Mouse (Mus musculus) heart, postnatal 36 days (tissue): Measurements from ENCODE around the gene 4932438H23Rik. TPM values are rescaled to one million over a fixed set of nuclear protein-coding genes. Genes with fewer than 3 reads are reported as not detected.

ENCODE experiments used
- DNase-seq, 2 experiments: peaks; one replicate each; pipeline ENCODE4 v3.0.0; 2021 to 2022
- intact Hi-C: fragments of 180-260 bp; cut with DNase I; formaldehyde crosslinking; loops from one replicate; pipeline ENCODE4 v1.15.1; 2025
- total RNA-seq, 2 experiments: library from RNA; stranded (reverse); gene quantifications; 2 replicates each; pipeline ENCODE4 v1.2.3; 2021

The 4932438H23Rik gene
- total RNA-seq, 2 experiments from 2014 or later: 0.19 TPM; not detected in 1

GRCm38 (mm10) chr16:91061531-91062318 lies 33.2 kb downstream of the 4932438H23Rik start:
- DNase-seq: no peak
- intact Hi-C loops: no loop called here

DNA sequence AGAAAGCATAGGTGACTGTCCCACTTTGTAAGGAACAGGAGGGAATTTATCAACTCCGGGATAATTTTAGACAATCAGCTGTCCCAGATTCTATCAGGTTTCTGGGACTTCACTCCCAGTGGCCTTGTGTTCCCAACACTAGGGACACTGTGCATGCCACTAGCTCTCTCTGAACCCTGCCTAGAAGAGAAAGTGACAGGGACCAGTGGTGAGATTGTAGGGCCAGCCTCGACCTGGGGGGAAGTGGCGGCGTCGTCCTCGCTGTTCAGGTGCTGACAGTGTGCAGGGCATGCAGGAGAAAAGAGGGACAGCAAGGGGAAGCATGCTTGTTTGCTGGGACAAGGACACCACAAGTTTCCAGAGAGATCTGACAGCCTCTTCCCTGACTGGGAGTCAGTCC lies 37.2 kb downstream of the 4932438H23Rik start:
- intact Hi-C loops: no loop called here
- DNase-seq: no peak

GRCm38 (mm10) chr16:91057261-91057660 lies 37.7 kb downstream of the 4932438H23Rik start:
- intact Hi-C loops: no loop called here
- no peak for DNase-seq

- intact Hi-C loops: no loop called here
- DNase-seq: no peak
Measured at GRCm38 (mm10) chr16:91056043-91056821, 38.7 kb downstream of the 4932438H23Rik start.

GRCm38 (mm10) chr16:91055150-91055549 lies 39.8 kb downstream of the 4932438H23Rik start:
- intact Hi-C loops: no loop called here
- DNase-seq: no peak

DNA sequence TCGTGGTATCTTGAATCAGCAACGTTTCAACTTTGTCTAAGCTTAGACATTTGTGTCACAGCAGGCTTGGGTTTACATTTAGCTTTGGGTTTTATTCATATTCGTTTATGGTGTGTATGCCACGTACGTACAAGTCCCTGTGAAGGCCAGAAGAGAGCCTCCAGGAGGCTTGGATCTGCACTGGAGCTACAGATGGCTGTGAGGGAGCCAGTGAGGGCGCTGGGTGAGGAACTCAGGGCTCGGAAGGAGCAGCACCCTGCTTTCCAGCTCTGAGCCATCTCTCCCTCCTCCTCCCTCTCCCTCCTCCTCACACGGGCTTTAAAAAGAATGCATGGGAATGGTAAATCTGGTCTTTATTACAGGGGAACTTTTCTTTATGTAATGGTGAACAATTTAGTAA lies 41.3 kb downstream of the 4932438H23Rik start:
- intact Hi-C loops: no loop called here
- no peak for DNase-seq

DNA sequence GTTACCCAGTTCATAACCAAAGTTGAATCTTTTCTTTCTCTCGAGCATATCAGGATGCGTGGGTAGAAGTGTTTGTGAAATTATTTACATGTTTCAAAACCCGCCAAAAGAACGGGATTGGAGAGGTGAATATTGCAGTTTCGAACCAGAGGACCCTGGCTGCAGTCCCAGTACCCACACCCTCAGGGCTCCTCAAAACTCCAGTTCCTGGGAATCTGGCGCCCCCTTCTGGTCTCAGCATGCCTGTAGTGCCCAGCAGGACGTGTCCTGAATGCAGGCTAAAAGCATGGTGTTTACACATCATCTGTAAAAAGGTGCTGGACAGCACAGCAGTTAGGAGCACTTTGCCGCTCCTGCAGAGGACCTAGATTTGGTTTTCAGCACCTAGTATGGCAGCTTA lies 49.4 kb downstream of the 4932438H23Rik start:
- DNase-seq: peak; percentile 43 to 49
- intact Hi-C loops: loop anchor here (2.0 to 10.0 kb wide), 2 partner anchors 33 to 761 kb away; partner anchors contain the start of gene Scaf4

- intact Hi-C loops: loop anchor here (2.0 to 10.0 kb wide), 2 partner anchors 32 to 760 kb away; partner anchors contain the start of gene Scaf4
- peak; percentile 99 for DNase-seq
Measured at GRCm38 (mm10) chr16:91044270-91045182, 50.4 kb downstream of the 4932438H23Rik start, which contains the start of gene Paxbp1. Gene Paxbp1, minus strand, starts transcription at chr16:91044543.

- intact Hi-C loops: loop anchor here (2.0 to 10.0 kb wide), 2 partner anchors 31 to 759 kb away; partner anchors contain the start of gene Scaf4
- DNase-seq: peak in 1 of 2 experiments; percentile 48
Measured at GRCm38 (mm10) chr16:91043461-91044248, 51.3 kb downstream of the 4932438H23Rik start.

GRCm38 (mm10) chr16:91042640-91043039 lies 52.3 kb downstream of the 4932438H23Rik start:
- no peak for DNase-seq
- intact Hi-C loops: loop anchor here (10.0 kb wide), 1 partner anchor 758 kb away; the partner anchor contains the start of gene Scaf4

DNA sequence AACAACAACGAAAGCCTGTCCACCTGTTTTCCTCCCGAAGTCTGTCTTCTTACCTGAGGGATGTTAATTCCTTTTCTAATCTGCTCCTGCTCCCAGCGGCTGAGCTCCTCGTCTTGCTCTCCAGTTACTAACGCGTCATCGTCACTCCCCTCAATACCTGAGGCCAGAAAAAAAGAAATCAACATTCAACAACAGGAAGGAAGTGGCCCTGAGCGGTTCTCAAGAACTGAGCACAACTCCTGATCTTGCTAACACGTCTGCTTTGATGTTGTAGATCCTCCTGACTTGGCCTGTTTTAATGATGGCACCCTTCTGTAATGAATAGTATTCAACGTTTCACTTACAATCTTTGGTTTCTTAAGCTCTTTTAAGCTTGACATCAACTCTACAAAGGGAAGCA lies 59.1 kb downstream of the 4932438H23Rik start:
- intact Hi-C loops: no loop called here
- DNase-seq: no peak

- intact Hi-C loops: no loop called here
Measured at GRCm38 (mm10) chr16:91030751-91031150, 64.2 kb downstream of the 4932438H23Rik start.

GRCm38 (mm10) chr16:91029901-91030300 lies 65.0 kb downstream of the 4932438H23Rik start:
- no peak for DNase-seq
- intact Hi-C loops: no loop called here

More at GRCm38 (mm10) chr16:91030751-91031150, 64.2 kb downstream of the 4932438H23Rik start:
- no peak for DNase-seq

GRCm38 (mm10) chr16:91029161-91029743 lies 65.7 kb downstream of the 4932438H23Rik start:
- no peak for DNase-seq
- intact Hi-C loops: no loop called here

DNA sequence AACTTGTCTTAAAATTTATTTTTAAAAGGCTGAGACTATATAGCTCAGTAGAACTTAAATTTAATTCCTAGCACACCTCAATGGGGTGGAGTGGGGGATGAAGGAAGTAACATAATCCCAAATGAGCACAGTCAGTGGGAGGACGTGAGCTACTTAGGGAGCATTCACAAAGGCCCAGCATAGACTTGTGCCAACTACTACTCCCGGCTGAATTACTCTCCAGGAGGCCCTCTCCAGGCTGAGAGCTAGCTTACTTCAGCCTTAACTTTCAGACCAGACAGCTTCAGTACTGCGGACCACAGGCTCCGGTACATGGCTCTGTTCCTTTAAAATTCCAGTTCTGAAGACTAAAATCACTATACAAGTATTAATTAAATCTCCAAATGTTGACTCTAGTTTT lies 68.6 kb downstream of the 4932438H23Rik start:
- DNase-seq: no peak
- intact Hi-C loops: no loop called here

DNA sequence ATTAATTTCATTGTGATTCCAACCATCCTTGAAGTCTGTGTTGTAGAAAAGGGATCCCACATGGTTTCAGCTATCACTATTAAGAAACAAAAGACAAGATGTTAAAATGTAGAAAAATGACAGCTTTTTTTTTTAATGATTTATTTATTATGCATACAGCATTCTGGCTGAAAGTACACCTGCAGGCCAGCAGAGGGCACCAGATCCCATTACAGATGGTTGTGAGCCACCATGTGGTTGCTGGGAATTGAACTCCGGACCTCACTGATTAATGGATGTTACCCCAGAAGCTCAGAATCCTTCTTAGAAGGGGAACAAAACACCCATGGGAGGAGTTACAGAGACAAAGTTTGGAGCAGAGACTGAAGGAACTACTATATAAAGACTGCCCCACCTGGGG lies 71.5 kb downstream of the 4932438H23Rik start:
- intact Hi-C loops: loop anchor here (1.0 kb wide), 1 partner anchor 51 kb away; no protein-coding TSS in a partner anchor
- peak in 1 of 2 experiments; percentile 27 for DNase-seq

GRCm38 (mm10) chr16:91020842-91021483 lies 74.0 kb downstream of the 4932438H23Rik start:
- intact Hi-C loops: no loop called here
- DNase-seq: no peak

GRCm38 (mm10) chr16:91019476-91019875 lies 75.4 kb downstream of the 4932438H23Rik start:
- no peak for DNase-seq
- intact Hi-C loops: no loop called here
